Mouse (Mus musculus) gastrocnemius, postnatal 4 days (tissue): ENCODE results near the gene Hoxc5. TPM values are rescaled to one million over a fixed set of nuclear protein-coding genes. Genes with fewer than 3 reads are reported as not detected.
A peak's percentile ranks its signal among the peaks of the same experiment; 100 is the strongest.

Experiments used
- DNase-seq, 2 experiments: peaks; one replicate each; pipeline ENCODE4 v3.0.0; 2021 to 2022; ENCODE audit warnings: low spot score in 2 of 2, mixed read lengths in 2 of 2
- total RNA-seq, 2 experiments: library from RNA; stranded (reverse); gene quantifications; 2 replicates each; pipeline ENCODE4 v1.2.3; 2021

Hoxc5 gene
- total RNA-seq, 2 experiments from 2014 or later = 4.1 to 5.0 TPM

GRCm38 (mm10) chr15:102966776-102967311 lies 399 bp upstream of the Hoxc5 start, which contains the start of gene Hoxc10:
Gene Hoxc10, plus strand, starts transcription at chr15:102966796.
- no peak for DNase-seq

- no peak for DNase-seq
These were observed 511 bp downstream of the Hoxc5 start for GRCm38 (mm10) chr15:102967511-102968397.

DNA sequence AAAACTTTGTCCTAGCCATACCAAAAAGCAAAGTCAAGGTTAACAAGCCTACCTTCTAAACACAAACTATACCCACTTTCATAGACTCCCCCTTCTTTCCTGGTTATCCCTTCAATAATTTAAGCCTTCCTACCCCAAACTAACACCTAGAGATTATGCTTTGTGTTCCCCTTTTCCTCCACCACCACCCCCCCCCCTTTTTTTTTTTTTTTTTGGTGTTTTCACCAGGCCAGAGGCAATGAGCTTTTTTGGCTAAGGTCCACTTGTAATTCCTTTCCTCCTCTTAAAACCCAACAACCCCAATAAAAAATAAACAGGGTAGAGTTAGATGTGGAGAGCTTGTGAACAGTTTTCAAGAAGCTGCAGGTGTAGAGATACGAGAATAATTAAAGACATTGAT lies 2.1 kb downstream of the Hoxc5 start:
- DNase-seq = no peak

GRCm38 (mm10) chr15:102970740-102971139 lies 3.5 kb downstream of the Hoxc5 start:
- no peak for DNase-seq

DNA sequence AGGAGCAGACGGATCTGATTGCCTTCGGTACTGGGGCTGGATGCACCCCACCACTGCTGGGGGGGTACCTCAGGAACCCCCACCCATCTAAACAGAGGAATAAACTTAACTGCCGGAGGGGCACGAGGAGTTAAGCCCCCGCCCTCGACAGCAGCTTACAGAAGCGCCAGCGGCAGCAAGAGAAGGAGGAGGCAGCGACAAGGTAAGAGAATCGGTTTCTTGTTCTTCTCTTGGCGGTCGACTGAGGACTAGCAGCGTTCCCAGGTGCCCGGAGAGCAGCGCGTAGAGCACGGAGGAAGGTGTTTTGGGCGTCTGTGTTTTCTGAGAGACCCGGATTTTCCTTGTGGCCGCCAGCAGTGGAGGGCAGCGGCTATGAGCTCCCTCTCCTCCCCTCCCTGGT lies 5.0 kb downstream of the Hoxc5 start:
- DNase-seq = no peak

DNA sequence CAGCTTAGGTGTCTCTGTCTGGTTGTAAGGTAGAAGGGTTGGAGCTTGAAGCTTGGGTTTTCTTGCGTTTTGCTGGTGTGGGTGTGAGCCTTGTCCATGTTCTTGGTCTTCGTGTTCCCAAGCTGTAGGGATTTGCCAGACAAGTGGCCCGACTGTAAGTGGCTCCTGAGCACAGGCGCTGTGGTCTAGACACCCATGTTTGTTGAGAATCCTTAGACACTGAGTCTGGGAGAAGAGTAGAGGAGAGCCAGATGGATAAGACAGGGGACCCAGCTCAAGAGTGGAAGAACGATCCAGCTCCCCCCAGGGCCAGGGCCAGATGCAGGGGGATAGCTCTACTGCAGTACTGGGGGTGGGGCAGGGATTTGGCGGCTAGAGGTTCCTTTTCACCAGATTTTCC lies 5.5 kb downstream of the Hoxc5 start:
- DNase-seq = no peak

- DNase-seq = no peak
These were observed 7.8 kb downstream of the Hoxc5 start for GRCm38 (mm10) chr15:102975034-102975433.

GRCm38 (mm10) chr15:102975688-102976111 lies 8.5 kb downstream of the Hoxc5 start:
- DNase-seq = peak in 1 of 2 experiments; percentile 54

DNA sequence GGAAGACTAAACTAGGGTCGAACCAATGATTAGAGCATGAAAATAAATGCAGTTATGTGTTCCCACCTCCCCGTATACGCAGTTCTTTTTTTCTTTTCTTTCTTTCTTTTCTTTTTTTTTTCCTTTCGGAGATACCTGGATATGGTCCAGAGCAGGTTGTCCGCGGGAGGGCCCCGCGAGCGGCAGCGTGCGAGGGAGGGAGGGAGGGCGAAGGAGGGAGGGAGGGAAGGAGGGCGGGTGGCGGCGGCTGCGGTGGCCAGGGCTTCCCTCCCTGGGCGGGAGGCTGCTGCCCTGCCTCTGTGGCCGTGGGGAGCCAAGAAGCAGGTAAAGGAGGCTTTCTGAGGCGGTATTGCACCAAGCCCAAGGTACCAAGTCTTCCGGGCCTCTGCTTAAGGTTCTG lies 8.9 kb downstream of the Hoxc5 start, which contains the start of gene Hoxc9:
Gene Hoxc9, plus strand, starts transcription at position 269 of the 400 bp plus-strand sequence.
- no peak for DNase-seq

DNA sequence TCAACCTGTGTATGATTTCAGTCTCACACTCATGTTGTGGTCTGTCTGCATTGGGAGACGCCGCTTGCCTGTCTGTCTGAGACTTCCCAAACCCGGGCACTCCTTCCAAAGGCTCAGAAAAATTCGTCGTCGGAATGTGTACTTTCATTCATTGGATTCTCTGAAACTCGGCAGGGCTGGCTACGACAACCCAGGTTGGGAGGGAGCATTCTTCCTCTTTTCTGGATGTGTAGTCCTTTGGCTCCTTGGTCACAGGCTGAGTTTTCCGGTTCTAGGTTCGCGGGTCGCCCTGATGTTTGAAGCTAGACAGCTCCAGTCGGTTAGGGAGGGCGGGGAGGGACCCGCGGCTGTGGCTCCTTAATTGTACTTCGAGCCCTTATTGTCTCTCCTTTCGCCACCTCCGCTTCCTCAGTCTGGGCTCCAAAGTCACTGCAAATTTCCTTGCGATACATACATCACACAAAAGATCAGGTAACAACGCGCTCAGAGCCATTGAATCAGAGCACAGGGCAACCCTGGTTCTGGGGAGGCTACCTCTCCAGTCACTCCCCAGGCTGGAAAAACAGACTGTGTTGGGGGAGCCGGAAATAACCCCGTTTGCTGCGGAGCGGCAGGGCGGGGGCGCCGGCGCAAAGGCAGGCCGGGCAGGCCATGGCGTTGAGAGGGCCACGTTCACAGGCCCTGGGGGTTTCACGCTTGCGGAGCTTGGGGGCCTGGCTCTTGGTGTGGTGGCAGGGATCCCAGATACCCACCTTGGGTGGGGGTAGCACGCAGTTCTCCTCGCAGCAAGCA lies 9.6 kb downstream of the Hoxc5 start:
- DNase-seq = no peak

DNA sequence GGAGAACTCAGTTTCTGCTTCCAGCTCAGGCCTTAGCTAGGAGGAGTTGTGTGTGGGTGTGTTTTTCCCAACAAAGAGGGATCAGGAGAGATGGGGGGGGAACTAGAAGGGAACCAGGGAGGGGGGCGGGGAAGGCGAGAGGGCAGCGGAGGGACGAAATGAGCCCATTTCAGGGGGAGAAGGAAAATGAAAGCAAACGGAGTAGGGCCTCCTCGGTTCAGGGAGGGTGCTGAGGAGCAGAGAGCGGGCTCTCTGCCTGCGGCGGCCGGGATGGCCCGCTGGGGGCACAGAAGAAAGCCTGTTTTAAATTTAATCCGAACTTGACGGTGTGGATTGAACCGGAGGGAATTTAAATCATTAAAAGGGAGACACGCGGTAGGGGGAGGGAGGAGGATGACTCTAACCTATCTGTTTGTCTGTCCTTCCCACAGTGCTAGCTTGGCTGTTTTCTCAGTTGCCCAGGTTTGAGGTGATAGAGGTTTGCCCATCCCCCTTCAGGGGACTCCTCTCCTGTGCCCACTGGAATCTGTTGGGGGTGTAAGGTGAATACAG lies 10.3 kb downstream of the Hoxc5 start:
- DNase-seq = no peak

- DNase-seq = no peak
These were observed 11.6 kb downstream of the Hoxc5 start for GRCm38 (mm10) chr15:102978615-102979515.

GRCm38 (mm10) chr15:102979936-102980335 lies 12.7 kb downstream of the Hoxc5 start:
- DNase-seq = no peak

DNA sequence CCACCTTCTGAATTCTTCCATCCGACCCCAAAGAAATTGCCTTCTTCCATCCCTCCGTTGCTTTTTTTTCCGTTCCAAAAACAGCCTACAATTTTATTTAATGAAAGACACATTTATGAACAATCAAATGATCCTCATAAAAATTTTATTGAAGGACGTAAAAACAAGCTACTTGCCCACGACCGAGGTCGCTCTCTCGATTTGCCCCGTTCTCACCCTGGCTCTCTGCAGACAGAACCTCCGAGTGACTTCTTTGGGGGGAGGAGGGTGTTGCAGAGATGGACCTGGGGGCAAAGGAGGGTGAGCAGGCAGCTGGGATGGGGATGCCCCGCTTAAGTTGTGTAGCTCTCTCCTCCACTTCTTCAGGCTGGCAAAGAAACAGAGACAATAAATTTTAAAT lies 13.1 kb downstream of the Hoxc5 start:
- no peak for DNase-seq

DNA sequence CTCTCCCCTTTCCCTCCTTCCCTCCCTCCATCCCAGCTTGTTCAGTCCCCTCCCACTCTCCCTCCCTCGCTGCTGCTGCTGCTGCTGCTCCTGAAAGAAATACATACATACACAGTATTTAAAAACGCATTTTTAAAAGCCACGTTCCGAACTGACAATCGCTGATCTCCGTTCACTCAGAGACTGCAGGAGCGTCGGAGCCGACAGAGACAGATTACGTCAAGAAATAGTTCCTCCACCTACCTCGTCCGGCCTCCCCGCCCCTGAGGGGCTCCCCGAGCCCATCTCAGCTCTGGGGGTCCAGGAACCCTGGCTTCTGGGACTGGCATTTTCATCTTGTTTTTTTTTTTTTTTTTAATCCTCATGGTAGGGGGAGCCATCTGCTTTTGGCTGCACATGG lies 13.7 kb downstream of the Hoxc5 start:
- DNase-seq = no peak

- DNase-seq = peak in 1 of 2 experiments; percentile 79
These were observed 14.4 kb downstream of the Hoxc5 start for GRCm38 (mm10) chr15:102981379-102982288.

GRCm38 (mm10) chr15:102983716-102984115 lies 16.5 kb downstream of the Hoxc5 start:
- no peak for DNase-seq

GRCm38 (mm10) chr15:102984521-102984920 lies 17.3 kb downstream of the Hoxc5 start:
- no peak for DNase-seq

DNA sequence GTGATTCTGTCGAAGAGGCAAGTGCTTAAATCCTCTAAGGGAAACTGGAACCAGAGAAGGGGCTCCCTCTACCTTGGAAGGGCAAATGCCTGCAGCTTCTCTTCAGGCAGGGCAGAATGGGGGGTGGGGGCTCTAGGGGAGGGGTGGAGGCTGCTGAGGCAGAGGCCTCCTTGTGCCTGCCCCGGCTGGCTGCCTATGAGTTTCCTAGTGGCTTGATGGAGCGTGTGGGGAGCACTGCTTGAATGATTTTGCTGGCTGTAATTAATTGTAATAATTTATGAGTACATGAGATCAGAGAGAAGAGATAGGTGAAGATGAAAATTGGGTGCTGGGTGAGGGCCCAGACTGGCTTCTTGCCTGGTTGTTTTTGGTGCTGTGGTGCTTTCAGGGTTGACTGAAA lies 17.7 kb downstream of the Hoxc5 start:
- no peak for DNase-seq
